Mouse (Mus musculus) cerebral cortex, adult 2 months (tissue): Measurements from ENCODE around the gene Mknk2.

Experiments used
- WGBS: fragments of 180-500 bp; shearing (Covaris S2); methylation state at CpG from one replicate; pipeline ENCODE4 v1.1.7; 2018; 5-methylcytosine and 5-hydroxymethylcytosine counted together

Gene Mknk2

DNA sequence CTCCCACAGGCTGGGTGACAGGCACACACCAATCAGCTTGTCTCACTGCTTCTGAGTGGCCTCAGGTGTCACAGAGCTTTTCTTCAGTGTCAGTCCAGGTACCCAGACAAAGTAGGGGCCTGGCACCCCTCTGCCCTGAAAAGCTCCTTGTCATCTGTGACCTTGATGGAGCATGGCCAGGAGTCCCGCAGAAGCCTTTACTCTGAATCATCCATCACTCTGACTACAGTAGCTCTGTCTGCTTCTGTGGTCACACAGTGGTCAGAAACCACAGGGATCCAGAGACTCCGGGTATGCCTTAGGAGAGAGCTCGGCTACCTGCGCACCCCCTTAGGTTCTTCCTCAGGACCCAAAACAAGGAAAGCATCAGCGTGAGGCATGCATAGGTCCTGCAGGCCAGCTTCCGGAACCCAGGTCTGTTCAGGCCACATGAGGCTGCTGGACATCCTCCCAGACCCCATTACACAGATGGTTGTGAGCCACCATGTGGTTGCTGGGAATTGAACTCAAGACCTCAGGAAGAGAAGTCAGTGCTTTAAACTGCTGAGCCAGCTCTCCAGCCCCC is 24.7 kb downstream of the Mknk2 start:
- WGBS: 84% methylated on average over 6 of the region's 6 CpGs

DNA sequence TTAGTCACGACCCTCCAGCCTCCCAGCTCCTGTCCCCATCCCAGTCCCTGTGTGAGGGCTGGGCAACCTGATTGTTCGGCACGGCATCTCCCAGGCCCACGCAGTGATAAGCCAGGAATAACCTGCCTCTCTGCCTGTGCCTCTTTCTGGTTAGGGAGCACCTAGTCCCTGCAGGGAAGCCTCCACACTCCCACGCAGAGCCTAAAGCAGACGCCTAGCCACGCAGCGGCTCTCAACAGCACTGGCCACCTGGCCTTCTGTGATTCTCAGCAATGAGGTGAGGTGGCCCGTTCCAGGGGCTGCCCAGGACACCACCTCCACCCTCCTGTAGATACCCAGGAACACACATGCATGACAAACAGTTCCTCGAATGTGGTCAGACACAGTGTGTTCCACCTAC is 27.5 kb downstream of the Mknk2 start:
- WGBS: 57% methylated on average over 10 of the region's 10 CpGs

DNA sequence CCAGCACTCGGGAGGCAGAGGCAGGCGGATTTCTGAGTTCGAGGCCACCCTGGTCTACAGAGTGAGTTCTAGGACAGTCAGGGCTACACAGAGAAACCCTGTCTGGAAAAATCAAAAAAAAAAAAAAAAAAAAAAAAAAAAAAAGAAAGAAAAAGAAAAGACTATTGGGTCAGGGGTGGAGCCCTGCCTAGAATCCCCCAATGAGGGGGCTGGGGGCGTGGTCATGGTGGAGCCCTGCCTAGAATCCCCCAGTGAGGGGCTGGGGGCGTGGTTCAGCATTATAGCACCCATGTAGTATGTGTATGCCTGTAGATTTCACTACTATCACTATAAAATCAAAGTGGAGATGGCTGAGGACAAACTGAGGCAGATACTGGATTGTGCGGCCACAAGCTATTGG is 28.0 kb downstream of the Mknk2 start:
- WGBS: 82% methylated on average over 6 of the region's 6 CpGs

DNA sequence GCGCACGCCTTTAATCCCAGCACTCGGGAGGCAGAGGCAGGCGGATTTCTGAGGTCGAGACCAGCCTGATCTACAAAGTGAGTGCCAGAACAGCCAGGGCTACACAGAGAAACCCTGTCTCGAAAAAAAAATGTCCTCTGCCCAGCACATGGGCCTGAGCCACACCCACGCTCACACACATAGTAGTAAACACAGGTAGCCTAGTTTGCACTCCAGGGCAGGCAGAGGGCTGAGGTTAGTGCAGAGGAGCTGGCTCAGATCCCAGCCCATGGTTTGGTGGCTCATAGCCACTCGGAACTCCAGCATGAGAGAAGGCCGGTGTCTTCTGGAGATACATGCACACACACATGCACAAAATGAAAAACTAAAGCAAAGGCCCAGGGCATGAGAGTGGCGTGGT is 31.0 kb downstream of the Mknk2 start:
- WGBS: 89% methylated on average over 10 of the region's 10 CpGs

DNA sequence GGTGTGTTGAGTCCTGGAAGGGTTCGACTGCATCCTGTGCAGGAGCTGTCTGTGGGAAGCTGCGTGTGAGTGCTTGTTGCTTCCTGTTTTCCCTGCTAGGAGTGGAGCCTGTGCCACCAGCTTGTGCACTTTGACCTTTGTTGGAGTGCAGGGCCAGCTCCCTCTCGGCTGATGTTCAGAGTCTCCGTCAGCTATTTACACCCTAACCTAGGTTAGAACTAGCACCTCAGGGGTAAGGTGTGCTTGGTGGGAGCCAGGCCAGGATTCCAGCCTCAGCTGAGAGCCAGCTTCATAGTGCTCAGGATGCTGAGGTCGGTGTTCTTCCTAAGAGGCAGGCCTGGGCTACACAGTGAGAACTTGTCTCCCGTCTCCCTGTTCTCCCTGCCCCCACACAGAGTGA is 42.6 kb downstream of the Mknk2 start:
- WGBS: 78% methylated on average over 6 of the region's 6 CpGs

DNA sequence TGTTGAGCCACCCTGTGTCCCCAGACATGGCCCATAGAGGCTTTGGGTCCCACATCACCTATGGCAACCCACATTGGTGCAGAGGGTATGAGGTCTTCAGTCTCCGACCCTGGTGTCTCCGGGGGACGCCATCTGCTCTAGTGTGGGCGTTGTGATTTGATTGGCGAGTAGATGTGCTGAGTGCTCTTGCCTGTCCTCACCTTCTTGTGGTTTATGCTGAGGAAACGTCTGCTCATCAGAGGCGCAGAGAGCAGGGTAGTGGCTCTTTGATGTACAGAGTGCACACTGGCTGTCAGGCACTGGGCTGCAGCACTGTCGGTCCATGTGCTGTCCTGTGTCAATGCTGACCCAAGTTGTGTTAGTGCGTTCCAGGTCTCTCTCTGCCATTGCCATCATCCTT is 49.0 kb downstream of the Mknk2 start:
- WGBS: 52% methylated on average over 9 of the region's 9 CpGs

DNA sequence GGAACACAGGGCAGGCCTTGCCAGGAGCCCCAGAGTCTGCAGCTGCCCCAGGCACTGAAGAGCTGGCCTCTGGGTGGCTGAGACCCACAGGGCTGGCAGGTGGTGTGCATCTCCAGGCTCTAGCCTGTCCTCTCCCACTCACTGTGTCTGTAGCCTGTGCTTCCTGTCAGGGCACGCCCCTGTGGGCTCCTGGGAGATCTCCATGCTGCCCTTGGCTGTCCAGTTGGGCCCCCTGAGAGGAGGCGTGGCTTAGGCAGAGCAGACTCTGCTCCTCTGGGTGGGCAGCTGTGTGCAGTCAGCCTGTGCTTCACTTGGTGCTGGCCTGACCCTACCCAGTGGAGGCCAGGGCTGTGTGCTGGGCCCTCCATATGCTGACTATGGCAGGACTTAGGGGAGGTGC is 50.2 kb downstream of the Mknk2 start:
- WGBS: 62% methylated on average over 2 of the region's 2 CpGs

DNA sequence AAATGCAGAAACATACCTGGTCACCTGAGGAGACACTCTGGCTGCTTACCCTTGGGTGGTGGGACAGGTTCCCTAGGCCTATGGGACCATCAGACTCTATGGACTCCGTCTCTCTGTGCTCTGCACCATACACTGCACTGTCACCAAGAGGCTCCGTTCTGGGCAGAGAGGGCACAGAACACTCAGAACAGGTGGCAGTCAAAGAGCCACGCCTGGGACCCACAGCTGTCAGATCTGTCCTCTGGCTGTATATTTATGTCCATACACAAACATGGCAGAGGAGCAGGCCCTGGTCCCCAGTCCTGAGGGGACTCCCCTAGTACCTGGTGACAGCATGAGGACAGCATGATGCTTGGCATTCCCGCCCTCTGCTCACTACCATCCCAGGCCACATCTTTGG is 52.1 kb downstream of the Mknk2 start:
- 87% methylated on average over 4 of the region's 4 CpGs for WGBS

DNA sequence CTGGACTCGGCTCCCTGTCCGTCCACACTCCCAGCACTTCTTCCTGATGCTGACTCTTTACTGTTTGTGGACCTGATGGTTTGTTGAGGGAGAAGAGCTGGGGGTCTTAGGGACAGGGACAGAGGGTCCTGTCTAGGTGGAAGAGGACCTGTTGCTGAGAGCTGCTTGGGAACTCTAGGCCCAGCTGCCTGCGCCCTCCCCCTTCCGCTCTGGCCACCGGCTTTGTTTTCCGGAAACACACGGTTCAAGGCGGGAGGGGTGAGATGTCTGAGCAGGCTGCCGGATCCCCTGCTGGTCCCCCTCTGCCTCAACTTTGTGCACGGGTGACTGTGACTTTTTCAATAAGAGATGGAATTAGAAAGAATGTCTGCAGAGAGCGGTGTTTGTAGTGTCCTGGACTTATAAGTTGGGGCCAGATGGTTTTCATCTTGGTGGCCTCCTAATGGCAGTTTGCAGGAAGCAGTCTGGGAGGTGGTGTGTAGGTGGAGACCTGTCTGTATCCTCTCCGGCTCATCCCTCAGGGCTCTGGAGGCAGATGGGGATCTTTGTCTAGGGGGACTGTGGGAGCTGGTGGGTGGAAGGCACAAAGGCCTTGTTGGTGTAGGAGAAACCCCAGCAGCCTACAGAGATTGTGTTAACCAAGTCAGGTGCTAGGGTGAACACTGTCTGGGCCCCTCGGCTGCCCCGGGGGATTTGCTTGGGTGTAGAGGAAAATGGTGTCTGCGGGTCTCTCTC is 54.3 kb downstream of the Mknk2 start:
- 5% methylated on average over 15 of the region's 15 CpGs for WGBS

DNA sequence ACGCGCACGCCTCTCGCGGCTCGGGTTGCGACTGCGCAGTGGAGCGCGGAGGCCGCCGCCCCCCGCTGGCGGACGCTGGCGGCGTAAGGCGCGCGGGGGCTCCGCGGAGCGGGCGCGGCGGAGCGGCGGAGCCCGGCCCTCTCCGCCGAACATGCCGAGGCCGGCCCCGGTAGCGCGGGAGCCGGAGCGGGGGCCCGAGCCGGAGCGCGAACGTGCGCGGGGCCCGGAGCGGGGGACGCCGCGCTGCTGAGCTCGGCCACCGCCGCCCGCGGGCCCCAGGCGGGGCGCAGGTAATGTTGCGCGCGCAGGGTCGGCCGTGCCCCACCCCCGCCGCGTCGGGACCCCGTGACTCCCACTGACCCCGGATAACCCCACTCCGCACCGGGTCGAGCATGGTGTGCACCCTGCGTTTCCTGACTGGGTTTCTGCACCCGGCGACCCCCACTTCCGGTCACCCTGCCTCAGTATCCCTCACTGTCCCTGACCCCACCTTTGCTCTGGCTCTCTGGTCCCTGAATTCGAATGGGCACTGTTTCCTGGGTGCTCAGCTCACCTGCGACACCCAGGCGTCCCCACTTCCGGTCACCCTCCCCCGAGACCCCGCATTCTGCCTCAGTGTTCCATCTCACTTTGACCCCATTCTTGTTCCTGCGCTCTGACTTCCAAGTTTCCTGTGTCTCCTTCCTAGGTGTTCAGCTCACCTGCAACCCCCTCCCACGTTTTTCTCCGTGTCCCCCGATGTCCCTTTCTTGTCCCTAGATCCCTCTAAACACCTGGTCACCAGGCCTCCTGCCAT is 55.1 kb downstream of the Mknk2 start, which contains the start of gene Csnk1g2:
TSS of gene Csnk1g2 (plus strand) at position 178 of the 796 bp plus-strand sequence.
- WGBS: under 1% methylated on average over 85 of the region's 85 CpGs

DNA sequence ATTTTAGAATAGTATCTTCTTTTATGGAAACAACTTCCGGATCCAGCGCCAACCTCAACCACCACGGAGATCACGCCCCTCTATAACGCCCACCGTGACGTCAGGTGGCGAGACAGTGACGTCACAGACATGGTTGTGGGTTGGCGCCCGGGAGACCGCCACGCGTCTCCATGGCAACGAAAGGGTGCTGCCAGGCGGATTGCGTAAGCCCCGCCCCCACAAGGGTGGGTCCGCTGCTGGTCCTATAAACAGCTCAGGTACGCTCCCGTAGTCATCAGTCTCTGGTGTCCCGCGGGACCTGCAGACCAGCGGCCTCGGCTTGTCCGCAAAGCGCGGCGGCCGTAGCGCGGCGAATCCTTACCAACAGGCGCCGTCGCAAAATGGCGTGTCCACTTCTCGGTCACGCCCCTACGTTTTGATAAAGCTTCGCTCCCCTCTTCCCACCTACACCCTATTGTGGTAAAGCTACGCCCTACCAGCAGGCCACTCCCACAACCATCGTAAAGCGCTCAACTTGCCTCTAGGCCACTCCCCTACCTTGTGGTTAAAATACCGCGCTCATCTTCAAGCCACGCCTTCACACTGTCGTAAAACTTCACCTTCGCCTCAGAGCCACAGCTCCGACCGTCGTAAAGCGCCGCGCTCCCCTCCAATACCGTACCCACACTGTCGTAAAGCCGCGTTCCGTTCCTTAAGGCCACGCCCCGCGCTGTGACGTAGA is 55.8 kb downstream of the Mknk2 start:
- under 1% methylated on average over 64 of the region's 64 CpGs for WGBS

DNA sequence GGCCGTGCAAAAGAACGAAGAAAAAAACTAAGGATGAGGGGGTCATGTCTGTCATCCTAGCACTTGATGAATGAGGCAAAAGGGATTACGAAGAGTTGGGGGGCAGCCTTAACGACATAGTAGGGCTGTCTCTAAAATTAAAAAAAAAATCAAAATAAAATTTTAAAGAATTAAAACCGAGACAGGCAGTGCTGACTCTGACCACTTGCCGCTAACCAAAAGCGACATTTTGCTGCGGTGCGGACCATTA is 56.3 kb downstream of the Mknk2 start:
- WGBS: 2% methylated on average over 9 of the region's 9 CpGs

DNA sequence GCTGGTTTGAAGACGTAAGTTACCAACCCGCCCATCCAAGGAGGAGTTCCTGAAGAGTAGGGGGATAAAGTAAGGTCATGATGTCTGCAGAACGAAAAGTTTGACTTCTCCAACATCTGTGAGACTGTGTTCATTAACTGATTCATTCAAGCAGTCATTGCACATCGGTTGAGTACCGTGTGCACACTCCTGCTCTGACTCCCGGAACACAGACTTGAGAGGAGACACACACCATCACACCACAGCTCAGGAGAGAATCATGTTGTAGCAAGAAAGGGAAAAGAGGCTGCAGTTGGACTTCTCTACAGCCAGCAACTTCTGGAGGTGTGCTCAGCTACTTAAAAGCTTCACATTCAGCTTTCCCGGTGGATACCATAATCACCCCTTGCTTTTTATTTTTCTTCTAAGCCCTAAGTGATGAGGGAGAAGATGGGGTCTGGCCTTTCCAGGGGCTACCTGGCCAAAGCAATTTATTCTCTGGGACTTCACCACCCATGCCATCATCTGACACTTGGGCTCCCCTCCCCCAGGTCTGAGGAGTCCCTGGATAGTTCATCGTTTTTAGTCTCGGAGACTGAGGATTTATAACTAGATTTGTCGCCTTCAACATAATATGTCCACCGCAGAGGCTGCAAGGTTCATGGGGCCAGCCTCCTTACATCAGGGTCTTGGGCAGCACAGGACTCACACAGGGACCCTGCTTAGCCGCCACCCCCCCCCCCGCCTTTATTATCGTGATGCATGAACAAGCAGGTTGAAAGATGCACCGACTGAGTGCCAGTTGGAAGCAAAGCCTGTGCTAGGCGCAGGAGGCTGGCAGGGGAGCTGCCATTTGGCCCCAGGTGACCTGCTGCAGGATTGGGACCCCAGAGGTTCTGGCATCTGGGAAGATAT is 56.9 kb downstream of the Mknk2 start:
- 43% methylated on average over 16 of the region's 16 CpGs for WGBS

DNA sequence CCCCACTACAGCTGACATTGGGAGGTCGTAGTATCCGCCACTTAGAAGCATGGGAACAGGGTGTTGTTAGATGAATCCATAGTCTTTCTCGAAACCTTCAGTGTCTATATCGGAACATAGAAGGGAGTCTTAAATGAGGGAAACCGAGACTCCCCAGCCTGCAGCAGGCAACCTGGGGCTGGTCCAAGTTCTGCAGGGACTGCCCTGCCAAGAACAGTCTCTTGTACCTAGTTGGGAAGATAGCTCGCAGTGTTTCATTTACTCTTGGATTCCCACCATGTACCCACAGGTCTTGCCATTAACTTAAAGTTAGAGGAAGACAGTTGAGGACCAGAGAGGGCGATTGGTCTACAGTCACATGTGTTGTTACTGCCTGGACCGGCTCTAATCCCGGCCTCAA is 57.5 kb downstream of the Mknk2 start:
- WGBS: 84% methylated on average over 9 of the region's 9 CpGs

DNA sequence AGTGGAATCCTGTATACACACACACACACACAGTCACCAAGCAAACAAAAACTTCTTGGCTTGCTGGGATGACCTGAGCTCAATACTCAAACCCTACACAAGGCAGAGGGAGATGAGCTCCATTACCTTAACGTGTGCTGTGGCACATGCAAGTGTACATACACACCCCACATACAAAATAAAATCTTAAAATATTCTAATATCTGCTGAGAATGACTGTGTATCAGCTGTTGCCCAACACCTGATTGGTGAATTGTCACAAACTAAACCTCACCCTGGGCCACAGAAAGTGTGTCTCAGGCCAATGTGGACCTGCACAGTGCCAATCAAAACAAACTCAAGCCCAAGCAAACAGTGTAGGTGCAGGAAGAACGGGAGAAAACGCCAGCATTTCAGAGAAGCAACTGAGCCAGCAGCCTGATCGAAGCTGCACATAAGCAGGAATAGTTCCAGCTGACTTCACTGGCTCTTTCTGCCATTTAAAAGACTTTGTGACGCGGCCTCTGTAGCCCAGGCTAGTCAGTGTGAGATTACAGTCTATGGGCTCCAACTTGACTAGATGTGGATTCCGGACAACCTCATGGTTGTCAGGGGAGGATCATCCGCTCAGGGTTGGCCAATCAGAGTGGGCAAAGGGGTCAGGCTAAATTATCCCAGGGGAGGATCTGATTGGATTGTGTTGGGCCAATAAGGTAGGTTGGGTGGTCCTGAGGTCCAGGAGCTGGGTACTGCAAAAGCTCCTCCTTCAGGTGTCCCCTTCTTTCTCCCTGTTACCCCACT is 58.3 kb downstream of the Mknk2 start:
- WGBS: 49% methylated on average over 8 of the region's 8 CpGs

DNA sequence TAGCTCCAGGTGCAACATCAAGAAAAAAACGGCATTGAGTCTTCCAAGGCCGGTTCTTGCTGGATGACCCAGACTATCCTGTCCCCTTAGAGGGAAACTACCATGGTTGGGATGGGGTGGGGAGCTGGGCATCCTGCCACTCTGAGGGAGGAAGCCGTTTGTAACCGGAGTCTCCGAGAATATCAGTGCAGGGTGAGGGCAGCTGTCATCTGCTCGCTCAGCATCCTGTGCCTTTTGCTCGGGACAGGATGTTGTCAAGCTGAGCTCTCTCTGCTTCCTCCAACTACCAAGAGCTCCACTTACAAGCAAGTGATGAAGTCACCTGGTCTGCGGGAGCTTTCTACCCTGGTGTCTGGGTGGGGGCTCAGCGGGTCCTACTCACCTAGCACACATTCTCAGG is 59.7 kb downstream of the Mknk2 start:
- 57% methylated on average over 9 of the region's 9 CpGs for WGBS
